Mouse (Mus musculus): Measurements from ENCODE around the gene Sgms2.

Sgms2 gene

GRCm38 (mm10) chr3:131326637-131327036 is 164.6 kb downstream of the Sgms2 start:
- Histone ChIP-seq H3K9me3 (ENCODE audit: low read length) (peaks cover 14% of the 10 kb centered on the region; the same call in 1 of the 2 replicates), H3K27me3 (ENCODE audit: insufficient read depth, low read length) (no peaks in the 10 kb centered on the region), H3K4me1 (replicated peaks; ENCODE audit: low read depth, low read length) (peaks cover 19% of the 10 kb centered on the region), H3K4me3 (replicated peaks; ENCODE audit: low read length) (no peak overlapping the region), H3K36me3 (ENCODE audit: insufficient read depth, low read length) (0 out of 2 replicates have a peak, but pooled peaks cover 3% of the 10 kb centered on the region)
- TF ChIP-seq CTCF (conservative IDR thresholded peaks at IDR 0.05; ENCODE audit: low read length) (no peak), POU5F1 (IDR thresholded peaks at IDR 0.05; ENCODE audit: borderline replicate concordance, low read length) (no peak), NANOG (IDR thresholded peaks at IDR 0.05; ENCODE audit: borderline replicate concordance, low read length) (no peak)

- Histone ChIP-seq H3K27me3 (ENCODE audit: insufficient read depth, low read length) (no peaks in the 10 kb centered on the region), H3K4me1 (replicated peaks; ENCODE audit: low read depth, low read length) (peaks cover 36% of the 10 kb centered on the region), H3K4me3 (replicated peaks; ENCODE audit: low read length) (peak overlapping the region; percentile 49; the same call in 1 of the 2 replicates), H3K36me3 (ENCODE audit: insufficient read depth, low read length) (no peaks in the 10 kb centered on the region), H3K9me3 (ENCODE audit: low read length) (no peaks in the 10 kb centered on the region)
- TF ChIP-seq POU5F1 (IDR thresholded peaks at IDR 0.05; ENCODE audit: borderline replicate concordance, low read length), result no peak
- TF ChIP-seq CTCF (conservative IDR thresholded peaks at IDR 0.05; ENCODE audit: low read length), result no peak
- no peak for TF ChIP-seq NANOG (IDR thresholded peaks at IDR 0.05; ENCODE audit: borderline replicate concordance, low read length)
Observed at GRCm38 (mm10) chr3:131322081-131322815, 169.0 kb downstream of the Sgms2 start.

- TF ChIP-seq CTCF (conservative IDR thresholded peaks at IDR 0.05; ENCODE audit: low read length) (peak; percentile 88), POU5F1 (IDR thresholded peaks at IDR 0.05; ENCODE audit: borderline replicate concordance, low read length) (no peak), NANOG (IDR thresholded peaks at IDR 0.05; ENCODE audit: borderline replicate concordance, low read length) (no peak)
- Histone ChIP-seq H3K27me3 (ENCODE audit: insufficient read depth, low read length) (no peaks in the 10 kb centered on the region), H3K4me1 (replicated peaks; ENCODE audit: low read depth, low read length) (peaks cover 48% of the 10 kb centered on the region), H3K36me3 (ENCODE audit: insufficient read depth, low read length) (no peaks in the 10 kb centered on the region), H3K9me3 (ENCODE audit: low read length) (no peaks in the 10 kb centered on the region), H3K4me3 (replicated peaks; ENCODE audit: low read length) (0 out of 2 replicates have a peak overlapping the region, but pooled peaks have one; percentile 5)
Observed at GRCm38 (mm10) chr3:131320184-131320583, 171.0 kb downstream of the Sgms2 start.

- Histone ChIP-seq H3K9me3 (ENCODE audit: low read length) (no peaks in the 10 kb centered on the region), H3K4me3 (replicated peaks; ENCODE audit: low read length) (no peak overlapping the region), H3K36me3 (ENCODE audit: insufficient read depth, low read length) (no peaks in the 10 kb centered on the region), H3K4me1 (replicated peaks; ENCODE audit: low read depth, low read length) (peaks cover 44% of the 10 kb centered on the region), H3K27me3 (ENCODE audit: insufficient read depth, low read length) (no peaks in the 10 kb centered on the region)
- TF ChIP-seq CTCF (conservative IDR thresholded peaks at IDR 0.05; ENCODE audit: low read length) (no peak), NANOG (IDR thresholded peaks at IDR 0.05; ENCODE audit: borderline replicate concordance, low read length) (no peak), POU5F1 (IDR thresholded peaks at IDR 0.05; ENCODE audit: borderline replicate concordance, low read length) (no peak)
Observed at GRCm38 (mm10) chr3:131318211-131318610, 173.0 kb downstream of the Sgms2 start.

GRCm38 (mm10) chr3:131317126-131317525 is 174.1 kb downstream of the Sgms2 start:
- no peaks in the 10 kb centered on the region for H3K36me3 ChIP-seq (ENCODE audit: insufficient read depth, low read length)
- H3K4me1 ChIP-seq (replicated peaks; ENCODE audit: low read depth, low read length), result peaks cover 33% of the 10 kb centered on the region
- no peaks in the 10 kb centered on the region for H3K27me3 ChIP-seq (ENCODE audit: insufficient read depth, low read length)
- no peak for TF ChIP-seq POU5F1 (IDR thresholded peaks at IDR 0.05; ENCODE audit: borderline replicate concordance, low read length)
- TF ChIP-seq CTCF (conservative IDR thresholded peaks at IDR 0.05; ENCODE audit: low read length), result no peak
- no peak for TF ChIP-seq NANOG (IDR thresholded peaks at IDR 0.05; ENCODE audit: borderline replicate concordance, low read length)
- H3K9me3 ChIP-seq (ENCODE audit: low read length), result no peaks in the 10 kb centered on the region
- no peak overlapping the region for H3K4me3 ChIP-seq (replicated peaks; ENCODE audit: low read length)

DNA sequence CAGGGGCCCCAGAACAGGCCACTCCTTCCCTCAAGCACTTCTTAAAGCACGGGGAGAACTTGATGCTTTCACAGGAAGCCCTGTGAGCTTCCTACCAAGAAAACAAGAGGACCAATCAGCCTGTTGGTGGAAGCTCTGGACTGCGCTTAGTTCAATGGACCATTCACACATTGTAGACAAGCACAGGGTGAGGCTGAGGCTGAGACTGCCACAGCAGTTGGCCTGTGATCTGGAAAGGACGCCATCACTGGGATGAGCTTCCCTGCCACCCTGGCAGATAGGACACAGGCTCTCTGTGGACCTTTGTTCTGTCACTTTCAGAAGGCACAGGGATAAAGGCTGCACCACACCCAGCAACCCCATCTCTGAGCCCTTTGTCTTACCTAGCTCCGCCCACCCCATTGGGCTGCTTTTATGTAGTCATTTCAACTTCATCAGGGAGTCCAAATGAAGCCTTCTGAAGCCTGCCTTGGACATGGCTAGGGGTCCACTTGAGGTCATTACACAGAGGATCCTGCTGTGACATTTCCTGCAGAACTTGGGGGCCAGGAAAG is 175.2 kb downstream of the Sgms2 start:
- TF ChIP-seq NANOG (IDR thresholded peaks at IDR 0.05; ENCODE audit: borderline replicate concordance, low read length), result no peak
- Histone ChIP-seq H3K4me3 (replicated peaks; ENCODE audit: low read length) (no peak overlapping the region), H3K9me3 (ENCODE audit: low read length) (peaks cover 1% of the 10 kb centered on the region), H3K36me3 (ENCODE audit: insufficient read depth, low read length) (no peaks in the 10 kb centered on the region), H3K4me1 (replicated peaks; ENCODE audit: low read depth, low read length) (peaks cover 23% of the 10 kb centered on the region), H3K27me3 (ENCODE audit: insufficient read depth, low read length) (no peaks in the 10 kb centered on the region)

GRCm38 (mm10) chr3:131312340-131312739 is 178.9 kb downstream of the Sgms2 start:
- TF ChIP-seq POU5F1 (IDR thresholded peaks at IDR 0.05; ENCODE audit: borderline replicate concordance, low read length), result no peak
- no peak for TF ChIP-seq CTCF (conservative IDR thresholded peaks at IDR 0.05; ENCODE audit: low read length)
- TF ChIP-seq NANOG (IDR thresholded peaks at IDR 0.05; ENCODE audit: borderline replicate concordance, low read length), result no peak
- Histone ChIP-seq H3K27me3 (ENCODE audit: insufficient read depth, low read length) (no peaks in the 10 kb centered on the region), H3K9me3 (ENCODE audit: low read length) (peaks cover 35% of the 10 kb centered on the region), H3K36me3 (ENCODE audit: insufficient read depth, low read length) (no peaks in the 10 kb centered on the region), H3K4me3 (replicated peaks; ENCODE audit: low read length) (no peak overlapping the region), H3K4me1 (replicated peaks; ENCODE audit: low read depth, low read length) (peaks cover 11% of the 10 kb centered on the region)

DNA sequence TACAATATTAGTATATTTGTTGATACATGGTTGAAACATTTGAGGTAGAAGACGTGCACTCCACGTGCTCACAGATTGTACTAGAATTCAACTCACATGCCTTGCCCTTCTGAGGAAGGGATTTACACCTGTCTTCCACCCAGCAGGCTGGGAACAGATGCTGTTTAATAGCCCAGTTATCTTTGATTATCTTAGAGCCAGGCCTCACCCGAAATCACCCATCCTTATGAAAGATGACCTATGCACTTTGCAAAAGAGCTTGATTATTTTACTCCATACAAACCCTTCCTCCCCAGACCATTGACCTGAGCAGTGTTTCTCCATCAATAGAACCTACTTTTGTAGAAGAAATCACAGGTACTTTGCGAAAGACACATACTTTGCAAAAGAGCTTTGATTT is 180.6 kb downstream of the Sgms2 start:
- H3K27me3 ChIP-seq (ENCODE audit: insufficient read depth, low read length), result no peaks in the 10 kb centered on the region
- H3K4me3 ChIP-seq (replicated peaks; ENCODE audit: low read length), result no peak overlapping the region
- H3K4me1 ChIP-seq (replicated peaks; ENCODE audit: low read depth, low read length), result peaks cover 3% of the 10 kb centered on the region
- TF ChIP-seq POU5F1 (IDR thresholded peaks at IDR 0.05; ENCODE audit: borderline replicate concordance, low read length) (no peak), CTCF (conservative IDR thresholded peaks at IDR 0.05; ENCODE audit: low read length) (no peak), NANOG (IDR thresholded peaks at IDR 0.05; ENCODE audit: borderline replicate concordance, low read length) (no peak)
- no peaks in the 10 kb centered on the region for H3K36me3 ChIP-seq (ENCODE audit: insufficient read depth, low read length)
- H3K9me3 ChIP-seq (ENCODE audit: low read length), result peaks cover 38% of the 10 kb centered on the region
